ENCODE assay signal across 8 mouse cellular contexts in genomic region chr3:14869779-14870178, GRCm38 (mm10). TPM values are rescaled to one million over a fixed set of nuclear protein-coding genes. Genes with fewer than 3 reads are reported as not detected.
DNase-seq lines count a peak whose midpoint lies in the region; ATAC-seq and TF ChIP-seq lines count a peak whose summit lies in the region.

No protein-coding gene starts in this region.

- H3K9ac ChIP-seq in embryonic facial prominence, embryonic 12.5 days: no peak overlapping the region
- no peak overlapping the region for H3K9ac ChIP-seq in kidney, embryonic 14.5 days (ENCODE audit: low read depth, low read length)
- H3K9ac ChIP-seq in liver, postnatal 0 days (replicated peaks): peak overlapping the region; percentile 52; the same call in 1 of the 2 replicates
- no peak overlapping the region for H3K9ac ChIP-seq in neural tube, embryonic 13.5 days

- no peaks in the 10 kb centered on the region for H3K9me3 ChIP-seq in embryonic facial prominence, embryonic 12.5 days
- H3K9me3 ChIP-seq in heart, embryonic 10.5 days: no peaks in the 10 kb centered on the region
- no peaks in the 10 kb centered on the region for H3K9me3 ChIP-seq in kidney, embryonic 14.5 days (ENCODE audit: control insufficient read depth, low read length)
- no peaks in the 10 kb centered on the region for H3K9me3 ChIP-seq in liver, postnatal 0 days (ENCODE audit: low read length)
- H3K9me3 ChIP-seq in neural tube, embryonic 13.5 days: no peaks in the 10 kb centered on the region

- no peak for TF ChIP-seq POLR2A in testis, adult 2 months (IDR thresholded peaks at IDR 0.05; ENCODE audit: control insufficient read depth, low read depth, low read length)

- WGBS in embryonic facial prominence, embryonic 12.5 days: 22% methylated on average over 11 of the region's 11 CpGs
- WGBS in heart, embryonic 10.5 days: 25% methylated on average over 11 of the region's 11 CpGs
- WGBS in kidney, embryonic 14.5 days: 31% methylated on average over 11 of the region's 11 CpGs
- 23% methylated on average over 11 of the region's 11 CpGs for WGBS in liver, postnatal 0 days (ENCODE audit: insufficient replicate concordance)
- 21% methylated on average over 11 of the region's 11 CpGs for WGBS in neural tube, embryonic 13.5 days

- H3K27ac ChIP-seq in embryonic facial prominence, embryonic 12.5 days: no peak overlapping the region
- no peak overlapping the region for H3K27ac ChIP-seq in heart, embryonic 10.5 days
- no peak overlapping the region for H3K27ac ChIP-seq in kidney, embryonic 14.5 days (ENCODE audit: low read depth, low read length)
- no peak overlapping the region for H3K27ac ChIP-seq in liver, postnatal 0 days (ENCODE audit: low read depth)
- no peak overlapping the region for H3K27ac ChIP-seq in neural tube, embryonic 13.5 days (replicated peaks)
- H3K27ac ChIP-seq in testis, adult 2 months (ENCODE audit: control insufficient read depth, insufficient read depth, low read depth, low read length): no peak overlapping the region

- ATAC-seq in embryonic facial prominence, embryonic 12.5 days (ENCODE audit: insufficient number of reproducible peaks, insufficient read depth, low FRiP score, low TSS enrichment): 0 out of 2 replicates have a peak, but pooled peaks have one; percentile 50
- ATAC-seq in kidney, embryonic 14.5 days (ENCODE audit: low FRiP score, low TSS enrichment): peak; percentile 86
- peak; percentile 73 for ATAC-seq in liver, postnatal 0 days
- ATAC-seq in neural tube, embryonic 13.5 days (ENCODE audit: low read depth): peak; percentile 50; the same call in 1 of the 2 replicates

- 0 out of 2 replicates have a peak overlapping the region, but pooled peaks have one; percentile 2 for H3K4me2 ChIP-seq in embryonic facial prominence, embryonic 12.5 days (replicated peaks)
- H3K4me2 ChIP-seq in kidney, embryonic 14.5 days (replicated peaks; ENCODE audit: low read depth, low read length): 0 out of 2 replicates have a peak overlapping the region, but pooled peaks have one; percentile 10
- H3K4me2 ChIP-seq in liver, postnatal 0 days (ENCODE audit: low read depth, low read length): peak overlapping the region; percentile 72
- no peak overlapping the region for H3K4me2 ChIP-seq in neural tube, embryonic 13.5 days

- H3K27me3 ChIP-seq in embryonic facial prominence, embryonic 12.5 days: no peaks in the 10 kb centered on the region
- H3K27me3 ChIP-seq in heart, embryonic 10.5 days (ENCODE audit: insufficient read depth, poor library complexity, severe bottlenecking): no peaks in the 10 kb centered on the region
- no peaks in the 10 kb centered on the region for H3K27me3 ChIP-seq in kidney, embryonic 14.5 days (ENCODE audit: control insufficient read depth, insufficient read depth, low read length)
- no peaks in the 10 kb centered on the region for H3K27me3 ChIP-seq in liver, postnatal 0 days (ENCODE audit: insufficient read depth, low read length)
- no peaks in the 10 kb centered on the region for H3K27me3 ChIP-seq in neural tube, embryonic 13.5 days
- H3K27me3 ChIP-seq in testis, adult 2 months (ENCODE audit: control insufficient read depth, insufficient read depth, low read length): no peaks in the 10 kb centered on the region

- no peaks in the 10 kb centered on the region for H3K4me1 ChIP-seq in embryonic facial prominence, embryonic 12.5 days
- H3K4me1 ChIP-seq in heart, embryonic 10.5 days: 0 out of 2 replicates have a peak, but pooled peaks cover 3% of the 10 kb centered on the region
- H3K4me1 ChIP-seq in kidney, embryonic 14.5 days (ENCODE audit: control insufficient read depth, insufficient read depth, low read length): no peaks in the 10 kb centered on the region
- H3K4me1 ChIP-seq in liver, postnatal 0 days (ENCODE audit: insufficient read depth): peaks cover 6% of the 10 kb centered on the region
- H3K4me1 ChIP-seq in neural tube, embryonic 13.5 days (replicated peaks): no peaks in the 10 kb centered on the region
- H3K4me1 ChIP-seq in testis, adult 2 months (ENCODE audit: control insufficient read depth, insufficient read depth, low read length): no peaks in the 10 kb centered on the region

- no peaks in the 10 kb centered on the region for H3K36me3 ChIP-seq in embryonic facial prominence, embryonic 12.5 days
- H3K36me3 ChIP-seq in heart, embryonic 10.5 days: no peaks in the 10 kb centered on the region
- H3K36me3 ChIP-seq in kidney, embryonic 14.5 days (ENCODE audit: control insufficient read depth, insufficient read depth, low read length): no peaks in the 10 kb centered on the region
- H3K36me3 ChIP-seq in liver, postnatal 0 days (replicated peaks; ENCODE audit: insufficient read depth, low read length): no peaks in the 10 kb centered on the region
- no peaks in the 10 kb centered on the region for H3K36me3 ChIP-seq in neural tube, embryonic 13.5 days
- no peaks in the 10 kb centered on the region for H3K36me3 ChIP-seq in testis, adult 2 months (ENCODE audit: control insufficient read depth, insufficient read depth, low read length)

- H3K4me3 ChIP-seq in embryonic facial prominence, embryonic 12.5 days: no peak overlapping the region
- H3K4me3 ChIP-seq in heart, embryonic 10.5 days: no peak overlapping the region
- no peak overlapping the region for H3K4me3 ChIP-seq in kidney, embryonic 14.5 days (ENCODE audit: low read length)
- H3K4me3 ChIP-seq in liver, postnatal 0 days (ENCODE audit: low read depth, low read length): peak overlapping the region; percentile 42
- H3K4me3 ChIP-seq in neural tube, embryonic 13.5 days: no peak overlapping the region
- no peak overlapping the region for H3K4me3 ChIP-seq in testis, adult 2 months (ENCODE audit: control insufficient read depth, low read depth, low read length)

- DNase-seq in B cell, adult 2 months: peak; percentile 91 to 92
- DNase-seq in adrenal gland, adult 8-10 months: peak; percentile 55
- DNase-seq in heart, embryonic 10.5 days (ENCODE audit: low spot score): peak; percentile 82
- DNase-seq in liver, postnatal 0 days: peak; percentile 85

- peak; percentile 94 for TF ChIP-seq CTCF in liver, postnatal 0 days (IDR thresholded peaks at IDR 0.05; ENCODE audit: low read depth)
- TF ChIP-seq CTCF in testis, adult 2 months (IDR thresholded peaks at IDR 0.05; ENCODE audit: control insufficient read depth, insufficient read depth, insufficient replicate concordance, low read depth, low read length): peak; percentile 76; the same call in 1 of the 2 replicates

- no peak for TF ChIP-seq EP300 in liver, postnatal 0 days (IDR thresholded peaks at IDR 0.05; ENCODE audit: low read depth)

RNA-seq across cellular contexts. Expression of gene Car3, which starts 6.5 kb away (rescaled TPM):
- total RNA-seq in adrenal gland, adult 8-10 months (2022): 1,000 to 10,000 TPM in 2 of 4 experiments, 100 to 1,000 TPM in 2; 711 to 1,802 (median 1,071) TPM
- polyA plus RNA-seq in embryonic facial prominence, embryonic 12.5 days (2016; fragmentation: Nextera tagmentation; extraction: Ambion mirVana): 4.6 and 4.7 TPM in 2 replicates
- 11.1 and 12.2 TPM in 2 replicates for polyA plus RNA-seq in heart, embryonic 10.5 days (2016; fragmentation: Nextera tagmentation; extraction: Ambion mirVana)
- 26.7 and 26.8 TPM in 2 replicates for polyA plus RNA-seq in kidney, embryonic 14.5 days (2014; fragmentation: Nextera tagmentation; extraction: Ambion mirVana)
- 38.8 and 39.0 TPM in 2 replicates for polyA plus RNA-seq in liver, postnatal 0 days (2015; fragmentation: Nextera tagmentation; extraction: Ambion mirVana)
- polyA plus RNA-seq in neural tube, embryonic 13.5 days (2015; fragmentation: Nextera tagmentation; extraction: Ambion mirVana): 10.0 and 10.1 TPM in 2 replicates
- polyA plus RNA-seq in testis, adult 2 months (2012; rRNA removed): 8.3 and 21.3 TPM in 2 replicates

RNA-seq across cellular contexts. Expression of gene Car2, which starts 16.3 kb away (rescaled TPM):
- total RNA-seq in adrenal gland, adult 8-10 months (2022): 10 to 100 TPM; 35.8 to 53.9 (median 43.2) TPM
- polyA plus RNA-seq in embryonic facial prominence, embryonic 12.5 days (2016; fragmentation: Nextera tagmentation; extraction: Ambion mirVana): 51.5 and 53.0 TPM in 2 replicates
- polyA plus RNA-seq in heart, embryonic 10.5 days (2016; fragmentation: Nextera tagmentation; extraction: Ambion mirVana): 213 and 240 TPM in 2 replicates
- polyA plus RNA-seq in kidney, embryonic 14.5 days (2014; fragmentation: Nextera tagmentation; extraction: Ambion mirVana): 31.0 and 38.2 TPM in 2 replicates
- 901 and 980 TPM in 2 replicates for polyA plus RNA-seq in liver, postnatal 0 days (2015; fragmentation: Nextera tagmentation; extraction: Ambion mirVana)
- polyA plus RNA-seq in neural tube, embryonic 13.5 days (2015; fragmentation: Nextera tagmentation; extraction: Ambion mirVana): 24.4 and 28.4 TPM in 2 replicates
- 425 and 439 TPM in 2 replicates for polyA plus RNA-seq in testis, adult 2 months (2012; rRNA removed)
